Mouse (Mus musculus) intestine, embryonic 16.5 days (tissue): ENCODE data around the gene Traf3ip2. TPM values are rescaled to one million over a fixed set of nuclear protein-coding genes. Genes with fewer than 3 reads are reported as not detected.

ENCODE experiments used
- ATAC-seq: fragments of 200-750 bp; cut with Nextera tagmentation; 2 replicates; pipeline ENCODE4 v1.8.0; 2017; ENCODE audit warnings: moderate TSS enrichment, moderate library complexity
- H3K27ac ChIP-seq: fragments of 300-500 bp; sonication (generic); 2 replicates; pipeline ENCODE4 v1.5.1; 2014; ENCODE audit warnings: mild to moderate bottlenecking, low read length
- H3K27me3 ChIP-seq: fragments of 300-500 bp; sonication (generic); replicated peaks from 2 replicates; pipeline ENCODE4 v1.6.1; 2014; ENCODE audit warnings: low read length, control low read depth, mixed read lengths; ENCODE audit not compliant: control insufficient read depth, insufficient read depth
- H3K36me3 ChIP-seq: fragments of 300-500 bp; sonication (generic); 2 replicates; pipeline ENCODE4 v1.6.1; 2014; ENCODE audit warnings: low read length, control low read depth; ENCODE audit not compliant: control insufficient read depth, insufficient read depth
- H3K4me1 ChIP-seq: fragments of 300-500 bp; sonication (generic); 2 replicates; pipeline ENCODE4 v1.6.1; 2014; ENCODE audit warnings: low read length, control low read depth, mixed read lengths; ENCODE audit not compliant: control insufficient read depth, insufficient read depth
- H3K4me2 ChIP-seq: fragments of 300-500 bp; sonication (generic); 2 replicates; pipeline ENCODE4 v1.6.1; 2014; ENCODE audit warnings: low read depth, low read length, control low read depth
- H3K4me3 ChIP-seq: fragments of 300-500 bp; sonication (generic); 2 replicates; pipeline ENCODE4 v1.5.1; 2014; ENCODE audit warnings: mild to moderate bottlenecking, low read length
- H3K9ac ChIP-seq: fragments of 300-500 bp; sonication (generic); 2 replicates; pipeline ENCODE4 v1.6.1; 2014; ENCODE audit warnings: low read depth, low read length
- H3K9me3 ChIP-seq: fragments of 300-500 bp; sonication (generic); 2 replicates; pipeline ENCODE4 v1.6.1; 2016; ENCODE audit warnings: low read length, control low read depth; ENCODE audit not compliant: control insufficient read depth
- WGBS: fragments of 180-500 bp; shearing (Covaris S2); extraction: QIAGEN DNeasy Blood & Tissue Kit; methylation state at CpG from one replicate; pipeline ENCODE4 v1.1.7; 2014; 5-methylcytosine and 5-hydroxymethylcytosine counted together
- polyA plus RNA-seq: library from polyadenylated mRNA; unstranded; fragments of >200 nt; fragmentation: Nextera tagmentation; extraction: Ambion mirVana; gene quantifications from 2 replicates; pipeline ENCODE4 v1.2.1, GENCODE M21; 2015

The Traf3ip2 gene
- polyA plus RNA-seq, 1 experiment from 2014 or later = 28.0 TPM

DNA sequence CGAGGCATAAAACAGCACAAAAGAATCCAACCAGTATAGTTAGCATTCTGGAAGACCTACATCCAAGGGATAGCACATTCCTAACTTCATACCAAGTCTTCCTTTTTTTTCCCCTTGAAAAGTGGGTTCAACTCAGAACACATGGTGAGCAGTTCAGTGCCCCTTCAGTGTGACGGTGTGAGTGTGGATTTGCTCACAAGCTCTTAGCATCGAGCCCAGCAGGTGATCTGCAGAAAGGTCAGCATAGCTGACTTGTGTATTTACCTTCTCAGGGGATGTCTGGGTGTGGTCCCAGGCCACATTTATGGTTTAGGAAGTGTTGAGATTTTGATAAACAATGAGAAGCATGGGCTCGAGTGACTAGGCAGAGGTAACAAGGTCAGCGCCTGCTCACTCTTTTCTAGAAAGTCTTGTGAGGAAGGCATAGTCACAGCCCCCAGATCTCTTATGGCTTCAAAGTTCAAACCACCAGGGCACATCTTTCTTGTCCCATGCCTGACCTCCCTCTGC, 46.2 kb downstream of the Traf3ip2 start:
- no peaks in the 10 kb centered on the region for H3K36me3 ChIP-seq
- 0 out of 2 replicates have a peak, but pooled peaks have one; percentile 14 for ATAC-seq
- H3K4me3 ChIP-seq = no peak overlapping the region
- no peak overlapping the region for H3K4me2 ChIP-seq
- H3K27me3 ChIP-seq = no peaks in the 10 kb centered on the region
- H3K27ac ChIP-seq = peak overlapping the region; percentile 78
- 20% methylated on average over 5 of the region's 5 CpGs for WGBS
- peak overlapping the region; percentile 31; the same call in 1 of the 2 replicates for H3K9ac ChIP-seq
- peaks cover 23% of the 10 kb centered on the region for H3K4me1 ChIP-seq
- H3K9me3 ChIP-seq = no peaks in the 10 kb centered on the region

GRCm38 (mm10) chr10:39659411-39660268, 46.9 kb downstream of the Traf3ip2 start:
- peak; percentile 87 for ATAC-seq
- peak overlapping the region; percentile 31; the same call in 1 of the 2 replicates for H3K9ac ChIP-seq
- H3K4me3 ChIP-seq = no peak overlapping the region

DNA sequence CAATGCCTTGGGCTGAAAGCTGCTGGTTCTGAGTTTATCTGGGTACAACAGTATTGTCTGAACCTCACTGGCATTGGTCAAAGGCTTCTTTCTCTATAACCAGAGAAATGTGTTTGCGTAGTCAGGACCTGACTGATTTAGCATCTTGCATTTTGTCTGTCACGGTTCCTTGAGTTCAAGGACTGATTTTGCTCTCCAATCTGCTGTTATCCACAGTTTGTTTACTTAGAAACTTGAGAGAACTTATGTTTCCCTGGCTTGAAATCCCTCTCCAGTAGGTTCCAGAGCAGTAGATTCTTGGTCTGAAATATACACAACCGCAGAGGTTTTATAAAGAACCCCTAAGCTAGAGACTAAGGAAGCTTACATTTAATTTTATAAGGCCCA, 47.5 kb downstream of the Traf3ip2 start:
- 0 out of 2 replicates have a peak, but pooled peaks have one; percentile 1 for ATAC-seq
- peaks cover 28% of the 10 kb centered on the region for H3K4me1 ChIP-seq
- no peak overlapping the region for H3K4me2 ChIP-seq
- H3K9ac ChIP-seq = no peak overlapping the region
- no peaks in the 10 kb centered on the region for H3K36me3 ChIP-seq
- no peaks in the 10 kb centered on the region for H3K27me3 ChIP-seq
- 38% methylated on average over 3 of the region's 3 CpGs for WGBS
- no peaks in the 10 kb centered on the region for H3K9me3 ChIP-seq
- H3K4me3 ChIP-seq = no peak overlapping the region
- peak overlapping the region; percentile 78 for H3K27ac ChIP-seq

More at GRCm38 (mm10) chr10:39659411-39660268, 46.9 kb downstream of the Traf3ip2 start:
- Histone ChIP-seq H3K4me2 (no peak overlapping the region), H3K27me3 (no peaks in the 10 kb centered on the region), H3K9me3 (no peaks in the 10 kb centered on the region), H3K36me3 (no peaks in the 10 kb centered on the region), H3K4me1 (peaks cover 23% of the 10 kb centered on the region), H3K27ac (peak overlapping the region; percentile 78)
- WGBS = 9% methylated on average over 11 of the region's 11 CpGs

DNA sequence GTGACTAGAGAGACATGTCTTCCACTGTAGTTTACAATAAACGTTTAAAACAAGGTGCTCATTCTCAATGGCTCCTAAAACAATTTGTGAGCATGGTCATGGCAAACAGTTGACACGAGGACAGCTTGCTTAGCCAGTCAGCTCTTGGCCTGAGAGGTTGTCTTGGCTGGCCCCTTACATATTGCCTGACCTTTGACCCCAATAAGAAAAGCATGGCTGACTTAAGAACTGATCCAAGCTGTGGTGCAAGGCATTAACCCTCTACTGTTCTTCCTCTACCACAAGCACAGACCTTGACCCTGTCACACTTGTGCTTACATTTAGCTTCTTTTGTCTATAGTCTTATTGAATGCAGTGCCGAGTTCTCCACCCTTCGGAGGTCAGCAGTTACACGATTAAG, 48.0 kb downstream of the Traf3ip2 start:
- H3K9ac ChIP-seq = no peak overlapping the region
- WGBS = 42% methylated on average over 5 of the region's 5 CpGs
- no peak overlapping the region for H3K4me2 ChIP-seq
- no peaks in the 10 kb centered on the region for H3K9me3 ChIP-seq
- no peaks in the 10 kb centered on the region for H3K36me3 ChIP-seq
- ATAC-seq = 0 out of 2 replicates have a peak, but pooled peaks have one; percentile 27
- no peak overlapping the region for H3K4me3 ChIP-seq
- peaks cover 28% of the 10 kb centered on the region for H3K4me1 ChIP-seq
- peak overlapping the region; percentile 14; the same call in 1 of the 2 replicates for H3K27ac ChIP-seq
- H3K27me3 ChIP-seq = no peaks in the 10 kb centered on the region

DNA sequence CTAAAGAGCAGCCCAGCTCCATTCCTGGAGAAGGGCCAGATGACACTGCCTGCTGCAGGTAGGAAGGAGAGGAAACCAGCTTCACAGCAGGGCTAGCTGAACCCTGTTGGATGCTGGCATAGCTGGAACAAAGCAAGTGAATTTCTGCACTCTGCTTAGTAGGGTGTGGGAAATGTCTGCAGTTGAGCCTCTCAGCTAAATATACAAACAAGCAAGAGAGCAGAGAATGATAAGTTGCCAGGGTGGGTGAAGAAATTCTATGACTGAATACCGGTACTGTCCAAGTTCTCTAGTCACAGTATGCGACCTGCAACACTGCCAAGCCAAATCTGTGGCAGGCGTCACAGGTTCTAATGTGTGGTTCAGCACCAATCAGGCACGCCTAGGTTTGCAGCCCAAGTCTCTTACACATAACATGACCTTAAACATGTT, 52.4 kb downstream of the Traf3ip2 start:
- Histone ChIP-seq H3K9me3 (no peaks in the 10 kb centered on the region), H3K4me2 (no peak overlapping the region), H3K4me1 (peaks cover 20% of the 10 kb centered on the region), H3K27ac (no peak overlapping the region), H3K36me3 (no peaks in the 10 kb centered on the region), H3K4me3 (no peak overlapping the region), H3K27me3 (no peaks in the 10 kb centered on the region), H3K9ac (no peak overlapping the region)
- ATAC-seq = 0 out of 2 replicates have a peak, but pooled peaks have one; percentile 18
- WGBS = 59% methylated on average over 4 of the region's 4 CpGs

DNA sequence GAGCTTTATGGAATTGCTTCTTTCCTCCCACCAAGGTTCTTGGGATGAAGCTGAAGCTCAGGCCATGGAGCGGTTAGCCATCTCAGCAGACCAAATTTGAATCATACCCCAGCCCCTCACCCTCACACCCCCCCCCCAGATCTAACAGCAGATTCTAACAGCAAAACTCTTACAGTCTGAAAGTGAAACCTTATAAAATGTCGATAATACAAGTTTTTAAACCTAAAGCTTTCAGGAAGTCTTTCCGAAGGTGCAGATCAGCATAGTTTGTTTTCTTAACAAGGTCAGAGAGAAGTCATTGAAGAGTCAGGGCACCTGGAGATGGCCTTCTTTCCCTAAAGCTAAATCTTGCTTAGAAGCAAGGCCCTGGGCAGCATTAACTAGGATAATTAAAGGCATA, 53.3 kb downstream of the Traf3ip2 start:
- no peak for ATAC-seq
- H3K9ac ChIP-seq = no peak overlapping the region
- H3K9me3 ChIP-seq = no peaks in the 10 kb centered on the region
- H3K4me1 ChIP-seq = peaks cover 11% of the 10 kb centered on the region
- no peak overlapping the region for H3K4me3 ChIP-seq
- H3K27me3 ChIP-seq = no peaks in the 10 kb centered on the region
- H3K4me2 ChIP-seq = no peak overlapping the region
- WGBS = 46% methylated on average over 3 of the region's 3 CpGs
- H3K36me3 ChIP-seq = no peaks in the 10 kb centered on the region
- H3K27ac ChIP-seq = no peak overlapping the region

DNA sequence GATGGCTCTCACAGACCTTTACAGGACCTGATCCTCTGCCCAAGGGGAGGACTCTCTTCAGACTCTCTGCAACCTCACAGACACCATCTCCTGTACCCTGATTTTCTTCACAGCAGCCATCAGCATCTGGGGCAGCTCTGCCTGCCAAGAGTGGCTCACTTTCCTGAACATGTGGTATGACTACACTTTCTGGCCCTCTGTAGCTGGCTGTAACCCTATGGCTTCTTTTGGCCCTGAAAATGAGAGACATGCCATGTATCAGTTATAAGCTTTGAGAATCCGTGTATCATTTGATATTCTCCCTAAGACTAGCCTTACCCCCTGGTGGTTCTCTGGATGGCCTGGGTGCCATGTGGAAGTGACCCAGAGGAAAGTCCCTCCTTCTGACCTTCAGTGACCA, 58.7 kb downstream of the Traf3ip2 start:
- Histone ChIP-seq H3K36me3 (no peaks in the 10 kb centered on the region), H3K4me2 (no peak overlapping the region), H3K4me3 (no peak overlapping the region), H3K4me1 (peaks cover 3% of the 10 kb centered on the region; the same call in 1 of the 2 replicates), H3K9me3 (no peaks in the 10 kb centered on the region), H3K27me3 (no peaks in the 10 kb centered on the region), H3K9ac (no peak overlapping the region), H3K27ac (no peak overlapping the region)
- no peak for ATAC-seq
- 86% methylated on average over 1 of the region's 1 CpGs for WGBS

- no peaks in the 10 kb centered on the region for H3K27me3 ChIP-seq
- no peaks in the 10 kb centered on the region for H3K36me3 ChIP-seq
- no peak overlapping the region for H3K4me2 ChIP-seq
- H3K4me1 ChIP-seq = 0 out of 2 replicates have a peak, but pooled peaks cover 2% of the 10 kb centered on the region
- no peak overlapping the region for H3K4me3 ChIP-seq
- 40% methylated on average over 4 of the region's 4 CpGs for WGBS
- ATAC-seq = peak; percentile 38; the same call in 1 of the 2 replicates
- H3K9me3 ChIP-seq = no peaks in the 10 kb centered on the region
- peak overlapping the region; percentile 6; the same call in 1 of the 2 replicates for H3K27ac ChIP-seq
- no peak overlapping the region for H3K9ac ChIP-seq
Measured at GRCm38 (mm10) chr10:39672547-39673051, 59.9 kb downstream of the Traf3ip2 start.

DNA sequence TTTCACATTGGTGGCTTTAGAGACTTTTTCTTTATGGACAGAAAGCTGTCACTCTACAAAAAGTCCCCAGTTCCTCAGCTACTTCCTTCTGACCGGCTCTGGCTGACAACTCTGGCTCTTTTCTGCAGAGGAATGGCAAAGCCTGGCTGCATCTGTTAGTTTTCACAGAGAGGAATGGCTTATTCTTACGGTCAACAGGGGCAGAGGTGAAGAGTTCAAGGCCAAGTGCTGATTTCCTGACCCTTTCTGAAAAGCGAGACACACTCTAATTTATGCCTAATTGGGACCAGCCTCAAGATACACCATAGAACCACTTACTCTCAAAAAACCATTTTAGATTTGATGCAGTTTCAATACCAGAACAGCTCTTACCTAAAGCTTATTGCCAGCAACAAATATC, 61.4 kb downstream of the Traf3ip2 start:
- no peak overlapping the region for H3K27ac ChIP-seq
- H3K27me3 ChIP-seq = no peaks in the 10 kb centered on the region
- H3K4me3 ChIP-seq = no peak overlapping the region
- 25% methylated on average over 3 of the region's 3 CpGs for WGBS
- H3K36me3 ChIP-seq = no peaks in the 10 kb centered on the region
- 0 out of 2 replicates have a peak, but pooled peaks cover 2% of the 10 kb centered on the region for H3K4me1 ChIP-seq
- H3K9ac ChIP-seq = no peak overlapping the region
- ATAC-seq = no peak
- H3K4me2 ChIP-seq = no peak overlapping the region
- no peaks in the 10 kb centered on the region for H3K9me3 ChIP-seq
